Mouse (Mus musculus) hindbrain, postnatal 0 days (tissue): ENCODE results near the gene Hist1h2ae. TPM values are rescaled to one million over a fixed set of nuclear protein-coding genes. Genes with fewer than 3 reads are reported as not detected.
"Not testable (repeated sequence)": the region's sequence is repeated elsewhere in the genome, so short reads cannot be mapped to it uniquely, and the experiment has no call there.

Experiments
- ATAC-seq: fragments of 200-750 bp; cut with Nextera tagmentation; 2 replicates; pipeline ENCODE4 v1.8.0; 2017; ENCODE audit warnings: mild to moderate bottlenecking, moderate TSS enrichment, moderate library complexity
- DNase-seq: peaks from one replicate; pipeline ENCODE4 v3.0.0-alpha.2; 2015; ENCODE audit warnings: low spot score
- H3K27ac ChIP-seq: fragments of 300-500 bp; sonication (generic); 2 replicates; pipeline ENCODE4 v1.5.1; 2014; ENCODE audit warnings: mild to moderate bottlenecking
- H3K27me3 ChIP-seq: fragments of 300-500 bp; sonication (generic); 2 replicates; pipeline ENCODE4 v1.6.1; 2014; ENCODE audit warnings: low read length, mixed read lengths; ENCODE audit not compliant: insufficient read depth
- H3K36me3 ChIP-seq: fragments of 300-500 bp; sonication (generic); 2 replicates; pipeline ENCODE4 v1.6.1; 2014; ENCODE audit warnings: low read length, mixed read lengths; ENCODE audit not compliant: insufficient read depth
- H3K4me1 ChIP-seq: fragments of 300-500 bp; sonication (generic); 2 replicates; pipeline ENCODE4 v1.6.1; 2014; ENCODE audit warnings: antibody characterized with exemption, low read length, mixed read lengths; ENCODE audit not compliant: insufficient read depth
- H3K4me2 ChIP-seq: fragments of 300-500 bp; sonication (generic); 2 replicates; pipeline ENCODE4 v1.6.1; 2014; ENCODE audit warnings: low read depth, mild to moderate bottlenecking, low read length, moderate library complexity, mixed read lengths
- H3K4me3 ChIP-seq: fragments of 300-500 bp; sonication (generic); 2 replicates; pipeline ENCODE4 v1.5.1; 2014; ENCODE audit warnings: low read length
- H3K9ac ChIP-seq: fragments of 300-500 bp; sonication (generic); replicated peaks from 2 replicates; pipeline ENCODE4 v1.6.1; 2014; ENCODE audit warnings: mild to moderate bottlenecking, low read length, moderate library complexity, mixed read lengths
- H3K9me3 ChIP-seq: fragments of 300-500 bp; sonication (generic); 2 replicates; pipeline ENCODE4 v1.6.1; 2016; ENCODE audit warnings: low read length, mixed read lengths
- CTCF ChIP-seq: IDR thresholded peaks from 2 replicates; pipeline ENCODE4 v1.5.1; 2016; ENCODE audit warnings: antibody characterized with exemption, control low read depth, low read depth
- WGBS: fragments of 180-500 bp; shearing (Covaris S2); extraction: QIAGEN DNeasy Blood & Tissue Kit; methylation state at CpG from one replicate; pipeline ENCODE4 v1.1.7; 2014; 5-methylcytosine and 5-hydroxymethylcytosine counted together
- polyA plus RNA-seq: library from polyadenylated mRNA; unstranded; fragments of >200 nt; fragmentation: Nextera tagmentation; extraction: Ambion mirVana; gene quantifications from 2 replicates; pipeline ENCODE4 v1.2.1, GENCODE M21; 2015
- total RNA-seq: library from RNA; depleted of rRNA; stranded (reverse); fragments of >200 nt; gene quantifications from 2 replicates; pipeline ENCODE4 v1.2.3, GENCODE M21; 2014

Hist1h2ae gene
- total and polyA plus RNA-seq, 2 experiments from 2014 or later = 12.2 to 221 TPM

DNA sequence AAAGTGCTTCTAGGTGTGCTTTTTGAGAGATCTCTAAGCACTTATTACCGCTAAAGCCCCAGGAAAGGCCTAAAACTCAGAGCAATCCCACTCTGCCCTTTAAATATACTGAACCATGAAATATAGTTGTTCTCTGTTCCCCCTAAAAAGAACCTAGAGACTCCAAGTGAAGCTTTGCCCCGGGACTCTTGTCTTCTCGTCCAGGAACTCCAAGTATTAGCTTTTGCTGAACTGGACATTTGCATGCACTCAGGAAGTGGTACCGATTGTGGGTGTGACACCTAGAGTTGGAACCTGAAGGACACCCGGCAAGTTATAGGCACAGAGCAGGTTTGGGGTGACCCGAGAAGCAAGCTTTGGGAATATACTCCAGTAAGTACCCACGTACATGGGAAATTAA is 20.2 kb upstream of the Hist1h2ae start:
- no peak overlapping the region for H3K9ac ChIP-seq
- no peak overlapping the region for H3K4me2 ChIP-seq
- no peaks in the 10 kb centered on the region for H3K4me1 ChIP-seq
- DNase-seq = no peak
- no peak overlapping the region for H3K4me3 ChIP-seq
- no peak for TF ChIP-seq CTCF
- no peak for ATAC-seq
- no peaks in the 10 kb centered on the region for H3K9me3 ChIP-seq
- no peaks in the 10 kb centered on the region for H3K27me3 ChIP-seq
- no peaks in the 10 kb centered on the region for H3K36me3 ChIP-seq
- 95% methylated on average over 7 of the region's 7 CpGs for WGBS
- H3K27ac ChIP-seq = no peak overlapping the region

DNA sequence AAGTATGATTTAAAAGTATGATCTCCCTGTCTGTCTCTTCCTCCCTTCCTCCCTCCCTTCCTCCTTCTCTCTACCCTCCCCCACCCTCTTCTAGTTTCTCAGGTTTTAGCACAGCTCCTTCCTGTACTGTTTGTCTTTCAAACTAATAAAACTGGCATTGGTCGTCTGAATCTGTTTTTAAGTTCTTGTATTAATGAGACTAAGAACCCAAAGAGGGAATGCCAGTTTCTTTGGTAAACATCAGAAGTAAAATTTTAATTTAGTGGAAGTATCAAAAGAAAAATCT is 15.9 kb upstream of the Hist1h2ae start:
- Histone ChIP-seq H3K4me1 (peaks cover 6% of the 10 kb centered on the region; the same call in 1 of the 2 replicates), H3K4me2 (peak overlapping the region; percentile 94), H3K36me3 (no peaks in the 10 kb centered on the region), H3K27ac (peak overlapping the region; percentile 67; the same call in 1 of the 2 replicates), H3K27me3 (no peaks in the 10 kb centered on the region), H3K4me3 (peak overlapping the region; percentile 49), H3K9ac (peak overlapping the region; percentile 21; the same call in 1 of the 2 replicates), H3K9me3 (no peaks in the 10 kb centered on the region)
- no peak for TF ChIP-seq CTCF
- DNase-seq (no peak), ATAC-seq (no peak)
- WGBS = 0% methylated on average over 1 of the region's 1 CpGs

DNA sequence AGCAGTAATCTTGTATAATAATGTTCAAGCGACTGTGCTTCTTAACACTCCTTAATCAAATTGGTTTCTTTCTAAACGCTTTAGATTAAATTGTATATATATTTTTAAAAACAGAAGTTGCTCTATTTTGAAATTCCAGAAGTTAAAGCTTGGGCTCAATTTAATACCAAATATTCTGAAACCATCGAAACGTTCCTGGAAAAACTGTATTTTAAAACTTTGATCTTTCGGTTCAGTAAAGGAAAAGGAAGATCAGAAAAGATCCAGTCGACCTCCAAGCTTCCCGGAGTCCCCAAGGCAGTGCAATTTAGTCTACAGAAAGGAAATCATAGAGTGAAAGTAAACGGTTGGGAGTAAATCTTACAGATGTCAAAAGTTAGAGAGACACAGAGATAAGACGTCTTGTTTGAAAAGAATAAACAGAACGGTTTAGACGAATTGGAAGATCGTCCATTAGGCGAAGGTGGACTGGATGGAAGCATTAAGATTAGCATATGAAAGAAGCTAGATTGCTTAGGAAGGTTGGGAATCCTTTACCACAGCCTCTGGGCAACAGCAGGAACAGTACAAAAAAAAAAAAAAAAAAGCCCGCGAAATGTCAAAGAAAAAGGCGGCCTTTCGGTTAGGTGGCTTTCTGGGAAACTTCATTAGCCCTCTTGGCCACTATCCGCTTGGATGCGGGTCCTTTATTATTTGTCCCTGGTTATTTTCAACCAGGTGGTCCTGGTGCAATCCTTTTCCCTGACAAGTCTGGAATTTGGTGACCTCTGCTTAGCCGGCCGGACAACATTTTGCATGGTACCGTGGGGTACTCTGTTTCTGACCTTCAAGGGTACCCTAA is 15.3 kb upstream of the Hist1h2ae start:
- peak; percentile 24 for DNase-seq
- Histone ChIP-seq H3K4me3 (peak overlapping the region; percentile 49), H3K27ac (peak overlapping the region; percentile 67), H3K4me2 (peak overlapping the region; percentile 94), H3K9me3 (no peaks in the 10 kb centered on the region), H3K9ac (peak overlapping the region; percentile 21), H3K4me1 (peaks cover 8% of the 10 kb centered on the region; the same call in 1 of the 2 replicates), H3K27me3 (no peaks in the 10 kb centered on the region), H3K36me3 (no peaks in the 10 kb centered on the region)
- WGBS = 1% methylated on average over 22 of the region's 22 CpGs
- ATAC-seq = no peak
- TF ChIP-seq CTCF = no peak

DNA sequence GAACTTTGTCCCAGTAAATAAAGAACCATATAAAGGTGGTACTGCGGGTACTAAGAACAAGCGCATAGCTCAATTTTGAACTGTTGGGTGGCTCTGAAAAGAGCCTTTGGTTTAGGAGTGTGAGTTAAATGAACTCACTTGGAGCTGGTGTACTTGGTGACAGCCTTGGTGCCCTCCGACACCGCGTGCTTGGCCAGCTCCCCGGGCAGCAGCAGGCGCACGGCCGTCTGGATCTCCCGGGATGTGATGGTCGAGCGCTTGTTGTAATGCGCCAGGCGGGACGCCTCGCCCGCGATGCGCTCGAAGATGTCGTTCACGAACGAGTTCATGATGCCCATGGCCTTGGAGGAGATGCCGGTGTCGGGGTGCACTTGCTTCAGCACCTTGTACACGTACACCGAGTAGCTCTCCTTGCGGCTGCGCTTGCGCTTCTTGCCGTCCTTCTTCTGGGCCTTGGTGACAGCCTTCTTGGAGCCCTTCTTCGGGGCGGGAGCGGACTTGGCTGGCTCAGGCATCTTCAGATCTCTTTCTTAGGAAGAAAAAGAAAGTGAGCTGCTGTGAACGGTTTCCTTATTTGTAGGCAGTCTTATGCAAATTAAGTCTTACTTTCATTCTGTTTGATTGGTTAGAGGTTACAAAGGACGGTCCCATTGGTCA is 14.6 kb upstream of the Hist1h2ae start:
- ATAC-seq (peak; percentile 89), DNase-seq (peak; percentile 91)
- Histone ChIP-seq H3K4me3 (peak overlapping the region; percentile 49), H3K27ac (peak overlapping the region; percentile 92), H3K4me2 (peak overlapping the region; percentile 94), H3K9ac (peak overlapping the region; percentile 68)
- not testable (repeated sequence) for H3K36me3 ChIP-seq, H3K4me1 ChIP-seq, H3K9me3 ChIP-seq, H3K27me3 ChIP-seq
- WGBS = under 1% methylated on average over 18 of the region's 36 CpGs

DNA sequence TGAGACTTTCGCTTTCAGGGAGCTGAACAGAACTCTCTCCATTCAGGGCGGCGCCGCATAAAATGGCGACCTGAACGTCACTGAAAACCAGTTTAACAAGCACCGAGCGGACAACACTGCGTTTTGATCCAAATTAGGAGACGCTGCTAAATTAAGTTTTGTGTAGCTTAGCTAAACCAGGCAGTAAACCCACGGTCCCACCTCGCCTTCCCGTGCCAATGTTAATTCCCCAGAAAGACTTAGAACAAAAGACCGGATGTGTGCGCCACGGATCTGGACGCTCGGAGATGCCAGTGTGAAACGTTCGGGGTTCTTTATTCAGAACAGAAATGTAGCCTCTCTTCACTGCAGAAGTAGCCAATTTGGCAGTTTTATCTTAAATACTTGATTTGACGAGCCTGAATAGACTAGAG is 14.0 kb upstream of the Hist1h2ae start:
- DNase-seq (peak; percentile 72), ATAC-seq (0 out of 2 replicates have a peak, but pooled peaks have one; percentile 19)
- Histone ChIP-seq H3K9me3 (no peaks in the 10 kb centered on the region), H3K4me2 (peak overlapping the region; percentile 94), H3K4me1 (peaks cover 8% of the 10 kb centered on the region; the same call in 1 of the 2 replicates), H3K27me3 (no peaks in the 10 kb centered on the region), H3K36me3 (no peaks in the 10 kb centered on the region), H3K27ac (peak overlapping the region; percentile 92), H3K9ac (peak overlapping the region; percentile 68), H3K4me3 (peak overlapping the region; percentile 49)
- no peak for TF ChIP-seq CTCF
- under 1% methylated on average over 21 of the region's 21 CpGs for WGBS

DNA sequence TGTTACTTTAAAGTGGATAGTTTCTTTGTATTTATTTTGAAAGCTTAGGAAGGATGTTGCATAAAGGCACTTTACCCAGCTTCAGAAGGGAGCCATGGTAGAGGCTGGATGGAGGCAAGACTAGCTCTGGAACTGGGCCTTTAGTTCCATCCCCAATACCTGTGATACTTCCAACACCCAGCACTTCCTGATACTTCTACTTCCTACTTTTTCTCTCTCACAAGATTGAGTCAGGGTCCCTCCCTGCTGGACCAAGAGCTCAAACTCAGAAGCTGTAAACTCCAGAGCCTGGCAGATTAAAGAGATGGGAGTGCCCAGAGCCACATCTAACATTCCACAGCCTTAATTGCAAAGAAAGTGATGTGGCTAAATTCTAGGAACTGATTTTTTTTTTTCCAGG is 13.3 kb upstream of the Hist1h2ae start:
- peak overlapping the region; percentile 92 for H3K27ac ChIP-seq
- peaks cover 8% of the 10 kb centered on the region; the same call in 1 of the 2 replicates for H3K4me1 ChIP-seq
- TF ChIP-seq CTCF = no peak
- H3K27me3 ChIP-seq = no peaks in the 10 kb centered on the region
- ATAC-seq = no peak
- H3K4me3 ChIP-seq = peak overlapping the region; percentile 49
- H3K9me3 ChIP-seq = no peaks in the 10 kb centered on the region
- peak overlapping the region; percentile 94 for H3K4me2 ChIP-seq
- no peaks in the 10 kb centered on the region for H3K36me3 ChIP-seq
- DNase-seq = no peak
- peak overlapping the region; percentile 68 for H3K9ac ChIP-seq
